Comparison of ENCODE assay signal across 7 mouse cellular contexts in genomic region chr15:6564977-6565421, GRCm38 (mm10). TPM values are rescaled to one million over a fixed set of nuclear protein-coding genes. Genes with fewer than 3 reads are reported as not detected.
DNase-seq lines count a peak whose midpoint lies in the region; ATAC-seq and TF ChIP-seq lines count a peak whose summit lies in the region.

No protein-coding gene starts in this region.

- ATAC-seq in forebrain, embryonic 16.5 days: peak; percentile 61
- ATAC-seq in limb, embryonic 14.5 days (ENCODE audit: low FRiP score, low read depth): peak; percentile 74
- peak; percentile 58; the same call in 1 of the 2 replicates for ATAC-seq in midbrain, embryonic 12.5 days (ENCODE audit: low FRiP score, low read depth)

- H3K4me1 ChIP-seq in forebrain, embryonic 16.5 days (replicated peaks; ENCODE audit: control insufficient read depth, insufficient read depth, low read length): no peaks in the 10 kb centered on the region
- peaks cover 4% of the 10 kb centered on the region for H3K4me1 ChIP-seq in hindbrain, embryonic 10.5 days (replicated peaks)
- no peaks in the 10 kb centered on the region for H3K4me1 ChIP-seq in limb, embryonic 14.5 days (ENCODE audit: control insufficient read depth, insufficient read depth, low read length)
- H3K4me1 ChIP-seq in midbrain, embryonic 12.5 days: no peaks in the 10 kb centered on the region

- no peak for TF ChIP-seq POLR2A in limb, embryonic 14.5 days (IDR thresholded peaks at IDR 0.05; ENCODE audit: borderline replicate concordance, extremely low read depth, insufficient read depth, insufficient read length)

- no peaks in the 10 kb centered on the region for H3K27me3 ChIP-seq in forebrain, embryonic 16.5 days (replicated peaks; ENCODE audit: control insufficient read depth, insufficient read depth, low read length)
- H3K27me3 ChIP-seq in hindbrain, embryonic 10.5 days (ENCODE audit: insufficient read depth, poor library complexity, severe bottlenecking): no peaks in the 10 kb centered on the region
- H3K27me3 ChIP-seq in limb, embryonic 14.5 days (ENCODE audit: control insufficient read depth, insufficient read depth, low read length): no peaks in the 10 kb centered on the region
- no peaks in the 10 kb centered on the region for H3K27me3 ChIP-seq in midbrain, embryonic 12.5 days

- peak; percentile 100 for DNase-seq in Muller cell, postnatal 12 days (ENCODE audit: inconsistent ontology term)
- DNase-seq in adrenal gland, adult 8-10 months: peak; percentile 62
- DNase-seq in hindbrain, embryonic 10.5 days (ENCODE audit: low spot score): peak; percentile 67
- peak; percentile 49 for DNase-seq in limb, embryonic 14.5 days (ENCODE audit: low spot score)
- peak; percentile 53 to 69 for DNase-seq in urinary bladder, postnatal 4 days (ENCODE audit: low spot score in 2 of 2)

- no peaks in the 10 kb centered on the region for H3K9me3 ChIP-seq in forebrain, embryonic 16.5 days (ENCODE audit: control insufficient read depth, low read length)
- no peaks in the 10 kb centered on the region for H3K9me3 ChIP-seq in hindbrain, embryonic 10.5 days
- H3K9me3 ChIP-seq in limb, embryonic 14.5 days (ENCODE audit: control insufficient read depth, low read length): no peaks in the 10 kb centered on the region
- H3K9me3 ChIP-seq in midbrain, embryonic 12.5 days: no peaks in the 10 kb centered on the region

- H3K4me3 ChIP-seq in forebrain, embryonic 16.5 days (replicated peaks; ENCODE audit: low read length): no peak overlapping the region
- H3K4me3 ChIP-seq in hindbrain, embryonic 10.5 days: peak overlapping the region; percentile 35
- peak overlapping the region; percentile 11; the same call in 1 of the 2 replicates for H3K4me3 ChIP-seq in limb, embryonic 14.5 days (replicated peaks; ENCODE audit: low read length)
- H3K4me3 ChIP-seq in midbrain, embryonic 12.5 days: no peak overlapping the region

- H3K36me3 ChIP-seq in forebrain, embryonic 16.5 days (ENCODE audit: control insufficient read depth, insufficient read depth): no peaks in the 10 kb centered on the region
- H3K36me3 ChIP-seq in hindbrain, embryonic 10.5 days: no peaks in the 10 kb centered on the region
- H3K36me3 ChIP-seq in limb, embryonic 14.5 days (ENCODE audit: control insufficient read depth, insufficient read depth, low read length): no peaks in the 10 kb centered on the region
- H3K36me3 ChIP-seq in midbrain, embryonic 12.5 days: no peaks in the 10 kb centered on the region

- H3K9ac ChIP-seq in forebrain, embryonic 16.5 days (replicated peaks; ENCODE audit: low read depth, low read length): no peak overlapping the region
- H3K9ac ChIP-seq in limb, embryonic 14.5 days (ENCODE audit: low read depth, low read length, severe bottlenecking): no peak overlapping the region
- no peak overlapping the region for H3K9ac ChIP-seq in midbrain, embryonic 12.5 days (replicated peaks)

- no peak overlapping the region for H3K27ac ChIP-seq in forebrain, embryonic 16.5 days (ENCODE audit: low read length)
- peak overlapping the region; percentile 53 for H3K27ac ChIP-seq in hindbrain, embryonic 10.5 days
- H3K27ac ChIP-seq in limb, embryonic 14.5 days (replicated peaks; ENCODE audit: low read depth, low read length): no peak overlapping the region
- no peak overlapping the region for H3K27ac ChIP-seq in midbrain, embryonic 12.5 days (replicated peaks)

- H3K4me2 ChIP-seq in forebrain, embryonic 16.5 days (ENCODE audit: low read length): peak overlapping the region; percentile 20; the same call in 1 of the 2 replicates
- peak overlapping the region; percentile 33 for H3K4me2 ChIP-seq in limb, embryonic 14.5 days (replicated peaks; ENCODE audit: low read depth, low read length, severe bottlenecking)
- peak overlapping the region; percentile 27 for H3K4me2 ChIP-seq in midbrain, embryonic 12.5 days (replicated peaks)

- WGBS in forebrain, embryonic 16.5 days: 30% methylated on average over 11 of the region's 11 CpGs
- WGBS in hindbrain, embryonic 10.5 days: 23% methylated on average over 11 of the region's 11 CpGs
- WGBS in limb, embryonic 14.5 days: 30% methylated on average over 11 of the region's 11 CpGs
- WGBS in midbrain, embryonic 12.5 days: 38% methylated on average over 11 of the region's 11 CpGs

RNA-seq across cellular contexts. Expression of gene Fyb, which starts 42.3 kb away (rescaled TPM):
- 10 to 100 TPM; 19.1 to 48.4 (median 40.8) TPM for total RNA-seq in adrenal gland, adult 8-10 months (2022)
- 1.6 TPM in 2 replicates for polyA plus RNA-seq in forebrain, embryonic 16.5 days (2015; fragmentation: Nextera tagmentation; extraction: Ambion mirVana)
- 3.4 and 3.8 TPM in 2 replicates for polyA plus RNA-seq in hindbrain, embryonic 10.5 days (2016; fragmentation: Nextera tagmentation; extraction: Ambion mirVana)
- polyA plus RNA-seq in limb, embryonic 14.5 days (2012; rRNA removed): 6.0 and 9.8 TPM in 2 replicates
- polyA plus RNA-seq in limb, embryonic 14.5 days (2014; fragmentation: Nextera tagmentation; extraction: Ambion mirVana): 8.0 and 10.1 TPM in 2 replicates
- polyA plus RNA-seq in midbrain, embryonic 12.5 days (2016; fragmentation: Nextera tagmentation; extraction: Ambion mirVana): 3.4 and 5.4 TPM in 2 replicates

Comparison
In these comparisons a context has a peak if more than half of its experiments do, and no peak if none do; other contexts are left out.
1. DNase-seq: peak in every context shown above with its lines; median percentile 100 in Muller cell, postnatal 12 days; 67 in hindbrain, embryonic 10.5 days; 62 in adrenal gland, adult 8-10 months; 61 in urinary bladder, postnatal 4 days; 49 in limb, embryonic 14.5 days.
2. H3K4me3 ChIP-seq: peak in hindbrain, embryonic 10.5 days (single experiment) and limb, embryonic 14.5 days (single experiment); none in forebrain, embryonic 16.5 days (single experiment) and midbrain, embryonic 12.5 days (single experiment).
3. Peak in every context shown above with its lines, with median percentiles within 50 percentile points of each other: ATAC-seq and H3K4me2 ChIP-seq.